Mouse (Mus musculus) induced T-regulatory cell, adult 2 months (primary cell): ENCODE measurements around the gene Rnpepl1.
"Not testable (repeated sequence)": the region's sequence is repeated elsewhere in the genome, so short reads cannot be mapped to it uniquely, and the experiment has no call there.

Experiments
- DNase-seq: peaks from one replicate; pipeline ENCODE4 v3.0.0-alpha.2; 2012; ENCODE audit warnings: low read depth

Gene Rnpepl1

DNA sequence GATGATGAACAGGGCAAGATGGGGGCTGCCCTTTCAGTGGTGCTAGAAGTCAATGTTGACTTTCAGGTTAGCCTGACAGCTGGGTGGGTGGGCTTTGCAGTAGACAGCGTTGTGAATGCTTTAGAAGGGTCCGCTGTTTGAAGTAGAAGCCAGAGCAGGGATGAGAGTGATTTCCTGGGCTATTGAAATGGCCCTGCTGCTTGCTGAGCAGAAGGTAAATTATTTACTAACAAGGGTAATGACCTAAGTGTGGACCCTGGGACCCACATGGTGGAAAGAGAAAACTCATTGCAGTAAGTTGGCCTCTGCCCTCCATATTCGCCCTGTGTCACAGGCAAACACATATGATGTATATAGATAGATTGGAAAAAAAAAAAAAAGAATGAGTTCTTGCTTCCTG lies 25.9 kb downstream of the Rnpepl1 start:
- DNase-seq, result no peak

GRCm38 (mm10) chr1:92937797-92938196 lies 27.2 kb downstream of the Rnpepl1 start:
- no peak for DNase-seq

- DNase-seq, result no peak
These were observed 29.2 kb downstream of the Rnpepl1 start for GRCm38 (mm10) chr1:92939746-92940145.

DNA sequence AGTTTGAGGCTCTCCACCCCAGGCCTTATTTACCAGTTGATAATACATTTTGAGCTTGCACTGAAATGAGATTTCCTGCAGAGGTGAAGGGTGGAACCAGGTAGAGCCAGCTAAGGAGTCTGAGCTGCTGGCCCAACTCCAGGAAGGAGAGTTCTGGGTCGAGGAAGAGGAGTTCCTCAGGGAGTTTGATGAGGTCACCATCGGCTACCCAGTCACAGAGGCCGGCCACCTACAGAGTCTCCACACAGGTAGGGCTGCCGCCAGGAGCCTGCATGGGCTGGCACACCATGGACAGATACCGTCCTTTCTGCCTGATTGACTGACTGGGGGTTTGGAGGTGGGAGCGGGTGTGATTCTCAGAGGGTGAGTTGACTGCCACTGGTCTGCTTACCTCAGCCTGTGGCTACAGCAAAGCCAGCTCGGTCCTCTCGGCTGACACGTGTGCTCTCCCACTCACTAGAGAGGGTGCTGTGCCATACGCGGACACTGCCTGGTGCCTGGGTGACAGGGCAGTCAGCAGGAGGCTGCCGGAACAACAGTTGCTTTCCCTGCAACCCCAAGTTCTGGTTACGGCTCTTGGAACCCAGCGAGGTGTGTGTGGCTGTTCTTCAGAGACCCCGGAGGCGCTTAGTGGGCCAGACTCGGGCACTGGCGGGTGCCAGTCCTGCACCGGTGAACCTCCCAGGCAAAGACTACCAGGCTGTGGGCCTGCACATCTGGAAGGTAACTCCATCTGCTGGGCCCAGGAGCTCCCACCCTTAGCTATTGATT lies 32.8 kb downstream of the Rnpepl1 start:
- no peak for DNase-seq

DNA sequence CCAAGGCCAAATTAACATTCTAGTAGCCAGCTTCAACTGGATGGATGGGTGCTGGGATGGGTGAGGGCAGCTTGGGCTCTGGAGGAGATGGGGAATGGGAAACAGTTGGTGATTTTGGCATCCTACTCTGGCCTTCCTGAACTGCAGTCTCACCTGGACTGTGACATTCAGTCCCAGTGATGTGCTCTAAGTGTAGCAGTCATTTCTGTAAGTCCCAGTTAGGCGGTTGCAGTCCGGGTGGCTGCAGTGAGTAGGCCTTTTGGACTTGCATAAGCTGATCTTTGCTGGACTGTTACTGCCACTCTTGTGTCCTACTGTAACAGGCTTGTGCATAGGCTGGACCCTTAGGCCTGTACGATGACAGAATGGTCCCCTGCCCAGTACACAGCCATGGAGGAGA lies 37.4 kb downstream of the Rnpepl1 start:
- DNase-seq, result no peak

DNA sequence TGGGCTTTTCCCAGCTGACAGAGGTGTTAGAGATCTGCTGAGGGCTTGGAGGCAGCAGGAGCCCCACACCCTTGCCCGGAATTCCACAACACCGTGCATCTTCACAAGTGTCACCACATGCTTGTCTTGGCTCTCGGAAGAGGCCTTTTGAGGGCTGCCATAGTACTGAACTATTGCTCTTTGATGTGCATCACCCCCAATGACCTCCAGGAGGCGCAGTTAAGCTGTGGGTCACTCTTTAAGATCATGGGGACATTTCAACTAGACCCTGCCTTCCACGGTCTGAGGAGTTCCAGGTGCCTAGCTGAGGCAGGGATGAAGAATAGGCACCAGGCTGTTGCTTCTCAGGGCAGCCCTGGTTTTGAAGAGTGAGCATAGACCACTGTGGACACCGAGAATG lies 38.8 kb downstream of the Rnpepl1 start:
- DNase-seq, result peak; percentile 35

DNA sequence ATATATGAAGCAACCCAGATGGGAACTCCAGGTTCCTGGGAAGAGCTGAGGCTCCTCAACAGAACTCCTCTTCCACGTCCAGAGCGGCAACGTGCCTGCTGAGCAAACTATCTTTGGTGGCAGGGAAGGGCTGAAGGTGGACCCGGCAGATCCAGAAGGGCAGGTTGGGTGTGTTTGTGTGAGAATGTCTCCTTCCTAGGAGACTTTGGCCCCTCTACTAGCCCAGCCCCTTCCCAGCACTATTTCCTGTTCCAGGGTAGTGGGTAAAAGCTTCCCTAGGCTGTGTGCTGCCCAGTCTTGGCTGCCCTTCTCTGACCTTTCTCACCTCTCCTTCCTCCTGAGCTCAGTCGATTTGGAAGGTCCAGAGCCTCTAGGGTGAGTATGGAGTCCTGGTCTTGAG lies 40.0 kb downstream of the Rnpepl1 start, which contains the start of gene Gpr35:
Gene Gpr35 (plus strand): TSS at position 259 of the 400 bp plus-strand sequence.
- no peak for DNase-seq

- no peak for DNase-seq
These were observed 43.1 kb downstream of the Rnpepl1 start for GRCm38 (mm10) chr1:92953641-92954040.

DNA sequence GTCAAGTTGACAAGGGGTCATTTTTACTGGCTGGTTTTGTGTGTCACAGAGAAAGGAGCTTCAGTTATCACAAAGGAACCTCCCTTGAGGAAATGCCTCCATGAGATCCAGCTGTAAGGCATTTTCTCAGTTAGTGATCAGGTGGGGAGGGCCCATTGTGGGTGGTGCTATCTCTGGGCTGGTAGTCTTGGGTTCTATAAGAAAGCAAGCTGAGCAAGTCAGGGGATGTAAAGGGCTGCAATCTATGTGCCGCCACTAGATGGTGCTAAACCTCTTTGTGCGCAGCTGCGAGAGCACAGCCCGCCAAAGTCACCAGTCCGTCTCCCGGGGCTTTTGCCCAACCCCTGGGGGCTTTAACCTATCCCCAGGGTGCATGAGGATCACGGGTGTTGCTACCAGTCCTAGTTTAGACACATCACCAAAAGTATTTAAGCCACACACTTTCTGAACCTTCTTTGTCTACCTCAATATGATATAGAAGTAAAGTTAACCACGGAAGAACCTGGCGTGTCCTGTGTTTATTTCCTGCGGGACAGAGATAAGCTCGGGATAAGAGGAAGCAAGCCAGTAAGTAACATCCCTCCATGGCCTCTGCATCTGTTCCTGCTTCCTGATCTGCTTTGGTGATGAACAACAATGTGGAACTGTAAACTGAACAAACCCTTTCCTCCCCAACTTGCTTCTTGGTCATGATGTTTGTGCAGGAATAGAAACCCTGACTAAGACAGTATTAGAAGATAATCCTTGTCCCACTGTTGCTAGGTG lies 46.2 kb downstream of the Rnpepl1 start:
- DNase-seq, result peak; percentile 28

DNA sequence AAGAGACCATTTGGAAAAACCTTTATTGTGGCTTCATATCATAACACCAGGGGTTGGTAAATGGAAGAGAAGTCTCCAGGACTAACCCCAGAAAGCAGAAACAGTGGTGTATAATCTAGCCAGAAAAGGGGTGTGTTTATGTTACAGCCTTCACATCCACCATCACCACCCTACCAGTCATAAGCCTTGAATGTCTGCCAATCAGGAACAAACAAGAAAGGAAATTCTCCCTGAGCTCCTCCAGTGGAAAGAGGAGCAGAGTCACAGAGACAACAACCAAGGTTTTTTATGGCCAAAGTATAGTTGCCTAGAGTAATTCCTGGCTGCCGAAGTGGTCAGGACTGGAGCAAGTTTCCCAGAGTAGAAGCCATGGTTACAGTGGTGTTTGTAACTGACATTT lies 48.4 kb downstream of the Rnpepl1 start:
- DNase-seq, result no peak

DNA sequence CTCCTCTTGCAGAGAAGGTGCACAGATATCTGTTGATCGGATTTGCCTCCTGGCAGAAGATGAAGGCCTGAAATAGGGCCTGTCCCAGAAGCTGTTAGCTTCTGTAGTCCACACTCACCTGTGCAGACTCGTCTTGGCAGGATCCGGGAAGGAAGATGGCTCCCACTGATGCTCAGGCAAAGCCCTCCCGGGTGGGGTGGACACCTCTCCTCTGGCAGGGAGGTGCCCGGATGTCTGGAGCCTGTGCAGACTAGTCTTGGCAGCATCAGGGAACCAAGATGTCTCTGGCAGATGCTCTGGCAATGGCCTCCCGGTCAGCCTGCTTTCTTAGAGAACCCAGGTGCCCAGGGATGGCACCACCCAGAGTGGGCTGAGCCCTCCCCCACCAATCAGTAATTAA lies 60.2 kb downstream of the Rnpepl1 start:
- DNase-seq, result not testable (repeated sequence)

GRCm38 (mm10) chr1:92971879-92972795 lies 61.6 kb downstream of the Rnpepl1 start:
- DNase-seq, result no peak

DNA sequence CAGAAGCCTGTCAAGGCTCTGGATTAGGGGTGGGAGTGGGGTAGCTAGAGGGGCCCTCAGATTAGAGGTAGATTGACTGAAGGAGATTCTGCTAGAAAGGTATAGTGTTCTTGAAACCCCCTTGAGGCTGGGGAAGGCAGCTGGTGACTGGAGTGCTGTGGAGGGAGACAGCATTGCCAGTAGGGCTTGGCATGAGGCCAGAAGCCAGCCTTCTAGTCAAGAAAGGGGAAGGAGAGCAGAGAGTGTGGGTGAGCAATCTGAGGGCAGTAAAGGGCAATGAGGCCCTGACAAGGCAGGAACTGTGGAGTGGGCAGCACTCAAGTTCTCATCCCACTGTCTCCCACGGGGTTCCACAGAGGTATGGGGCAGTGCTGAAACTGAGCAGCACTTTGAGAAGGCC lies 62.3 kb downstream of the Rnpepl1 start:
- no peak for DNase-seq
